Mouse (Mus musculus): Measurements from ENCODE around the gene Eml6.

GRCm38 (mm10) chr11:29877280-29877679, 148.6 kb downstream of the Eml6 start:
- TF ChIP-seq CTCF (IDR thresholded peaks at IDR 0.05; ENCODE audit: insufficient read depth, low read depth, low read length) (no peak), POLR2A (IDR thresholded peaks at IDR 0.05; ENCODE audit: insufficient read depth, low read depth, low read length) (no peak)
